Mouse (Mus musculus) 416B (cell line): ENCODE measurements around the gene Sema6d.

Experiments used
- DNase-seq: peaks from one replicate; pipeline ENCODE4 v3.0.0; 2011; ENCODE audit warnings: low read depth

Gene Sema6d

DNA sequence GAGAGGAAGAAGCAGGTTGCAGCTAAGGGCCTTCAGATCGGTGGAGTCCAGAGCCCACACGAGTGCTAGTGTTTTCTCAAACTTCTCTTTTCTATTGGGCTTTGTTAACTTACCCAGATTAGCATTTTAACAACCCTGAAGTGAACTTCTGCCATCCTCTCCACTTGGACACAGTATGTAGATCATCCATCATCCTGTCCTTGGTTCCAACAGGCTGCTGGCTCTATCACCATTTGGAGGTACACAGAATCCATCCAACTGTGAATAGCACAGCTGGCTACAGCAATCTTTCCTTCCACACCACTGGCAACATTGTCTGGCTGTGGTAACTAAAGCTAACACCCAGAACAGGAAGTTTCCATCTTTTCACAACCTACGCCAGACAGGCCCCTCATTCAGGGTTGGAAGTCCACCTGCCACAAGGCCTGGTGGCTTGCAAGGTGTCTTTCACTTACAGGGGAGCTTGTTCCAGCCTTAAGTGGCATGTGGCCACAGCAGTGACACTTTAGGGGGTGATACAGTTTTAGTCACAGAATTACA is 524.0 kb downstream of the Sema6d start:
- no peak for DNase-seq

DNA sequence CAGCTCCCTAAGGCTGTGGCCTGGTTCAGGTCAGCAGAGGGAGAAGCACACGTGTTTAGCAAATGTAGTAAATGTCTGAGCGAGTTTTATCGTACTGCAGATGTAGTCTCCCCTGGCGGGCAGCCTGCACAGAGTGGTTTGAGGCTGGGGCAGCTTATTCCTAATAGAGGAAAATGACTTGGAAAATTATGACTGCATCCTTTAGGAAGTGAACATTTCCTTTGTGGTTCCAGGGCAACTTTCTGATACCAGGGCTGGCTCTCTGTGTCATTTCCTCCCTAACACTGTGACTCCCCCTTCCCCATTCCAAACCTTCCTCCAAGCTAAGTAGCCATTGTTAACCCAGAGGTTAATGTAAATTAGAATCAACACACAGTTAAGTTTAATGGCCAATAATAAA is 527.0 kb downstream of the Sema6d start:
- no peak for DNase-seq

DNA sequence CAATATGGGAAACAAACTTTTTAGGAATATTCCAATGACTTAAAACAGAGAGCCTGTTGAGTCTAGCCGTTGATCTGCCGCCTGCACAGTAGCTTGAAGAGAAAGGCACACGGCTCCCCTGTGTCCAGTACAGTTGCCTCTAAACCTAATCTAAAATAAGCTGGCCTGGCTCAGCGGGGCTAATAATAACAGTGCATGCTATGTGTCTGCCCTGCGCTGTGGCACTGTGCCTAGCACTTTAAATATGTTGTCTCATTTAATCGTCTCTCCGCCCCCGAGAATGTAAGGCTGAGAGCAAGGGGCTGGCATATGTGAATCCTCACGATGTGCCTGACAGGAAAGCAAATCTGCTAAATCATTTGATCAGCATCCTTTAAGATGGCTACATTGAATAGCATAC is 527.7 kb downstream of the Sema6d start:
- no peak for DNase-seq

DNA sequence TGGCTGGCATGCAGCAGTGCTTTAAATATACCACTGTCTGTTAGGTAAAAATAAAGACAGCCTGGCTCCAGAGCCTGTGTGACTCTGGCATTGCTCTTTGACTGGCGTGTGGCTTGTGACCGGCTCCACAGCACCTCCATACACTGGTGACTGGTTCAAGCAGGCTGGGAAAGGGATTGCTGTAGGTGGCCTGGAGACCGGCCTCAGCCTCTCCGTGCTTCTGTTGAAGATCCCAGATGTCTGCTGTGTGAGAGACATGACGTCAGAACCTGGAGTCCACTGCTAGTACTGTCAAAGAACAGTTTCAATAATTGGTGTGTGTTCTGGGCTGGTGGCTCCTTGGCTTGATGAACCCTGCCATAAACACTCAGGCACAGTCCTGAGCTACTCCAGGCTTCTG is 528.3 kb downstream of the Sema6d start:
- no peak for DNase-seq

- no peak for DNase-seq
Observed at GRCm38 (mm10) chr2:124618526-124619219, 528.9 kb downstream of the Sema6d start.

DNA sequence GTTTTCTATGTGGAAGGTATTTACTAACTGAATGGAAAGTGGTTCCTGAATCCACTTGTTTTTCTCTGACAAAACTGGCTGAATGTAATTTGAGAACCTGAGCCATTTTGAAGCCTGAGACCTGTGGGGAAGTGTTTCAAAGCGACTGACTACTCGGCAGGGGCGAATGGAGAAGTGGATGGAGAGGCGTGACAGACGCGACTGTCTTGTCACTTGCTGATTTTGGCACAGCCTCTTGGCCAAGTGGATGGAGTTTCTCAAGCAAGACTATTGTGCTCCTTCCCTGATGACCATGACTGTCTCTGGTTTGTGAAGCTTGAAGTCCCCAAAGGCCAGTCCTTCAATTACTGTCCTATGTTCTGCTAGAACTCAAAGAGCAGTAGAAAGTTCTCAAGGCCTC is 530.7 kb downstream of the Sema6d start:
- no peak for DNase-seq

- no peak for DNase-seq
Observed at GRCm38 (mm10) chr2:124621972-124622621, 532.3 kb downstream of the Sema6d start.

DNA sequence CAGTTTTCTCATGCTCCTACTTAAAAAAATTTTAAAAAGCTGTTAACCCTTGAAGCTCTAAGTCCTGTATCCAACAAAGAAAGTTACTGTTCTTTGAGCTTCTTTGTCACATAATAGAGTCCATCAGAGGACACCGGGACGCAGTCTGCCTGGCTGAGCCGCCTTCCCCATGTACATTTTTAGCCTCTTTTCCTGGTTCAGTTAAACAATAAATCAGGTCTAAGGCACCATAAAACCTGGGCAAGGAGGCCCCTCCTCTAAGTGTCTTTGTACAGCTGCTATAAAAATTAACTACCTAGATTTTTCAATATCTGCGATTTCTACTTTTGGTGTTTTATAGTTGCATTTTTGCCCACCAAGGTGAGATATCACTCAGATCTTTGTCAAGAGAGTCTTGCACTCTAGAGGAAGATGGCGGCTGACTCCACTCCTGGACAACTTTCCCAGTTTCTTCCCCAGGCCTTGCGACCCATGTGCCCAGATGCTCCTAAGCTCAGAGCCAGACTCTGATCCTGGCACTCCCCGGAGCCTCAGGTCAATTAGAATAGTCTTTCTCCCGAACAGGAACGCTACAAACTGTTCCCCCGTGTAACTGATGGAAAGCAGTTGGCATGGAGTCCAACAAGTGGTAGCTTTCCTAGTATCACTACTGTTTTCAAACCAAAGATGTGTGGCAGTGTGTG is 534.6 kb downstream of the Sema6d start:
- no peak for DNase-seq

GRCm38 (mm10) chr2:124626425-124626824 is 536.7 kb downstream of the Sema6d start:
- DNase-seq, result no peak

DNA sequence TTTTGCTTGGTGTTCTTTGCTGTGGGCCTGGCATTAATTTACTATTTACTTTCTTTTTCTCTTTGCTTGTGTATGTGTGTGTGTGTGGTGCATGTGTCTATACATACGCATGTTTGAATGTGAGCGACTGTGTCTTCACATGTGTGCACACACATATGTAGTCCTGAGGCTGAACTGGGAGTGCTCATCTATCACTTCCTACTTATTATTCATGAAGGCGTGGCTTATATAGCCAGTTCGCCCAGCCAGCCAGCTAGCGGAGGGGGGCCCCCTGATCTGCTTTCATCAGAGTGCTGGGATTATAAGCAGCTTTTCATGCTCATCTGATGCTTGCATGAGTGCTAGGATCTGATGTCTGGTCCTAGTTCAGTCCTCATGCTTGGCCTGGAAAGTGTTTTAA is 537.9 kb downstream of the Sema6d start:
- DNase-seq, result no peak

DNA sequence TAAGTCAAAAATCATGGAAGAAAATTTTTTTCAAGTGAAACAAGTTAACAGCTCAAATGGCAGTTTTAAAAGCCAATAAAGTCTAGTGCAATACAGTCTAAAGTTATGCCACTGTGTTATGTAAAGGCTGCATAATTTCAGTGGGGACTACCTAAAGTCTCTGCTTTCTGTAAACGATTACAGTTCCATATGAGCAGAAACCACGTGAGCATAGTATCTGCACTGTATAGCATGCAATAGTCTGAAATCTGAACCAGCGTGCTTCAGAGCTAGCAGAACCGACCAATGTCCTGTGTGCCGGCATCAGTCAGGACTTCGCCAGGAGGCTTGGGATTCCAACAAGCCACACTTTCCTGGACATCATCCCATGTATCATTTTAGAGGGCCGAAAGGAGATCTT is 538.9 kb downstream of the Sema6d start:
- DNase-seq, result no peak

DNA sequence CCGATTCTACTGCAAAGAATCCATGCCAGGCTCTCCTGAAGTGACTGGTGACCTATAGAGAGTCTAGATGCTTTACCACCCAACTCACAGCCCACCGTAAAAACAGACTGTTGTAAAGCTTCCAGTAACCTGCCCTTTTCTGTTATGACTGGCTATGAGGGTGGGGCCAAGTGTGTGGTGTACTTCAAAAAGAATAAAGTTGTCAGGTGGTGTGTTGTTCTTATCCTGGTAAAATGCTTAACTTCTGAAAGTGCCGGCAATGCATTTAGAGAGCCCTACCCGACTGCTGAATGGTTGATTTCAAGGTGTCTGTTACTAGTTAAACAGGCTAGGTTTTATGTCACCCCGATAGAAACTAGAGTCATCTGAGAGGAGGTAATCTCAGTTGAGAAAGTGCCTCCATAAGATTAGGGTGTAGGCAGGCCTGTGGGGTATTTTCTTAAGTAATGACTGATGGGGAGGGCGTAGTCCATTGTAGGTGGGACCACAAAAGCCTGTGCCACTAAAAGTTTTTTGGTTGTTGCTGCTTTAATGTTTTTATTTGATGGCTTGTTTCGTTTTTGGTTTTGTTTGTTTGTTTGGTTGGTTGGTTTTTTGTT is 544.7 kb downstream of the Sema6d start:
- DNase-seq, result no peak

GRCm38 (mm10) chr2:124635271-124635865 is 545.6 kb downstream of the Sema6d start:
- DNase-seq, result no peak

DNA sequence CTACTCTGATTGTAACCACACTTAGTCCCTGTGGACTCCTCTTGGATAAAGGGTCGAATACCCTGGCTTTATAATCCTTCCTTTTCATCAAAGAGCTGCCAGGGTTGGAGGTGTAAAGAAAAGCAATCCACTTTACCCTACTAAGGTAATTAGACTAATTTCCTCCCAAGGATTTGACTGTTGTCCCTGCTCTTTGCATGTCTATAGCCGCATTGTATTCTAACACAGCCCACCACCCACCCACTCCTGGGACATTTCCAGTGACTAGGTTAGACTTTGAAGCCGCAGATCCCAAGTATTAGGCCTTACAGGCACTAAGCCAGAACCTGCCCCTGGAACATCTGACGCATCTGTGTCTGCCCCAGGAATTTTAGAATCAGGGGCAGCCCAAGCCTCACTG is 547.3 kb downstream of the Sema6d start:
- no peak for DNase-seq

DNA sequence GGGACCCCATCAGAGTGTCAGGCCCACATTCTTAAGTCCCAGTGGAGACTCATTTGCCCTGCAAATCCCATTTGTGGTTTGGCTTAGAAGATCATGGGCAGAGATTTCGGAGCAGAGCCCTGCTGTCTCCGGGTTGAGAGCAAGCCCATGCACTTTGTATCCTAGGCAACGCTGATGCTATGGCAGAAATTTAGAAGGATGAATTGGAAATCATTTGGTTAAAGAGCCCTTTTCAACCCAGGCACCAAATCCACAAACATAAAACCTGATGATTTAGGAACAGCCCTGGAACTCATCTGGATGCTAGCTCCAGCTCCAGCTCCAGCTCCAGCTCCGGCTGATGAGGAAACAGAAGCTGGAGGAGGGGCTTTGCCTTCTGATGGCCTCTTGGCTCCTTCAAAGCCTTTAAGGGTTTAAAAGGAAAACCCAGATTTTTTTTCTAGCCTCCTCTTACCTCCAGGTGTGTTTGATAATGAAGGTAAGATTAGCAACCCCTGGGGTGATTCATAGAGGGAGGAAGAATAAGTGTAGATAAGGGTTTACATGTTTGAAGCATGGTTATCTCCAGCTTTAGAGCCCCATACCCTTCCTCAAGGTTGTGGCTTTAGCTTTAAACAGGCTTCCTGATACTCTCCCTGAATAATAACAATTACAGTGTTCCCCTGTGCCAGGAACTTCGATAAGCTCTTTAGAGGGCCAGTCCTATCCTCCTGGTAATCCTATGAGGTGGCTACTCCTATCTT is 549.6 kb downstream of the Sema6d start:
- no peak for DNase-seq

GRCm38 (mm10) chr2:124640500-124641193 is 550.9 kb downstream of the Sema6d start:
- no peak for DNase-seq

GRCm38 (mm10) chr2:124641194-124641558 is 551.4 kb downstream of the Sema6d start:
- DNase-seq, result no peak

DNA sequence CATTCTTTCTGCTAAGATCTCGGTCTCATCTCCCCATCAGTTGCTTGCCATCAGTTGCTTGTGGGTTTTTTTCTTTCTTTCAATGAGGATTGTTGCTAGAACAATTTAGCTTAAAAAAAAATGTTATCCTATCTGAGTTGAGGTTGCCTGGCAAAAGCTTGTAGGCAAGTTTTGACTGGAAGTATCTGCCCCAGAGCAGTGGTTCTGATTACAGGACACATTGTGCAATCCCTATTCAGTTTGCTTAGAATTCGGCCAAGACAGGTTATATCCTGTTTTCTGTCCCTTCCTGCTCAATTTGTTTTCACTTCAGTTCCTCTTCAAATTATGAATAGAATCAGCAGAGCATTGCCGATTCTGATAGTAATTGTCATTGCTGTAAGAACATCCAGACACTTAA is 552.4 kb downstream of the Sema6d start:
- DNase-seq, result no peak

DNA sequence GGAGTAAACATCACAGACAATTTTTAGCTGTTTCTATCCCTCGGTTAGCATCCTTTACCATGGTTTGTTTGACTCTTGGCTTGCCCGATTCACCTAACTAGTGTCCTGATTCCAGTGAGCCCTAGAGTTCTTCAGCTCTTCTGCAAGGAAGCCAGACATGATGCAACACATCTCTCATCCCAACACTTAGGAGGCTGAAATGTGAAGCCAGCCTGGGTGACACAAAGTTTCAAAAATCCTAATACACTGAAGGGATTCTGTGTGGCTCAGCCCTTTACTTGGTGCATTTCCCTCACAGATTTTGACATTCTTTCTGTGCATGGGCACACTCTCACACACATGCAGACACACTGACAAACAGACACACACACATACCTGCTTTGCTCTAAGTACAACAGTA is 560.8 kb downstream of the Sema6d start:
- DNase-seq, result no peak

DNA sequence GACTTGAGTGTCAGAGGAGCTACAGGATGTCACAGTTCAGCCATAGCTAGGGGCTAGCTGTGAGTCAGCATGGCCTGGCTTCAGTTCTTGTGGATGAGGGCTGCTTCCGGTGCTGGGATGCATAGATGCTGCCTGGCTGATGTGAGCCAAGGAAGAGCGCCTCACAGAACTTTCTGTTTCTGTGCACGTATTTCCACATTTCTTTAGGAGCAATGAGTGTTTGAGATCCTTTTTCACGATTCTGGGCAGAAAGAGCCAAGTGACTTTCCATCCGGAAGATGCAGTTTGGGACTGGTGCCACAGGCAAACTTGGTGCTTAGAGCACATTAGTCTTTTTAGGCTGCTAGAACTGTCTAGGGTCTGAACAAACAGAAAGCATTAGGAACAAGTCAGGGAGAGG is 561.4 kb downstream of the Sema6d start:
- no peak for DNase-seq

- DNase-seq, result no peak
Observed at GRCm38 (mm10) chr2:124653161-124653560, 563.4 kb downstream of the Sema6d start.
